Comparison of ENCODE assay signal across 25 mouse cellular contexts in the genomic region with DNA sequence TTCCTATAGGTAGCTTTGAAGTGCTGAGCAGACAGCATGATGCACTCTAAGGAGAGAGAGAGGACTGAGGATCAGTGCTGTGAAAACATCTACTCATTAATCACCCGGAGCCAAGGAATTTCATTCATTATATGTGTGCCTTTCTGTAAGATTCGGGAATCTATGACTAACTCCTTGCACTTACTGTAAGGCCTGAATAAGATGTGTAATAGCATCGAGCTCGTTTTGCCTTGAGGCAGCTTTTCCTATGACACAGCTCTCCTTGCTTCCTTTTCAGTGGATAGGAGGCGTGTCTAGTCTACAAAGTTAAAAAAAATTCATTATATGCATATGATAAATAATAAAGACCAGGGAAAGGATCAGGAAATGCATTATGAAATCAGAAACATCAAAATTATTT. TPM values are rescaled to one million over a fixed set of nuclear protein-coding genes. Genes with fewer than 3 reads are reported as not detected.
DNase-seq lines count a peak whose midpoint lies in the region; ATAC-seq and TF ChIP-seq lines count a peak whose summit lies in the region.
"Had no signal": no experiment of that assay in that cellular context is flagged by ENCODE, and none has a peak within 500 bp of the region (broad histone marks: within the 10 kb centered on the region; RNA-seq: fewer than 3 reads in every experiment).

No protein-coding gene starts in this region.

- no peaks in the 10 kb centered on the region for H3K36me3 ChIP-seq in stomach, postnatal 0 days (ENCODE audit: control insufficient read depth, insufficient read depth, low read length)
- H3K36me3 ChIP-seq: embryonic facial prominence, embryonic 10.5 days; embryonic facial prominence, embryonic 12.5 days; forebrain, embryonic 10.5 days; forebrain, embryonic 12.5 days; G1E had no signal

- peak; percentile 36 for DNase-seq in 3134 (ENCODE audit: extremely low read depth, insufficient read length, low spot score)
- DNase-seq in NIH3T3 (ENCODE audit: low read depth): peak; percentile 77
- DNase-seq in stomach, postnatal 0 days (ENCODE audit: low spot score): no peak
- no peak for DNase-seq in neural tube, embryonic 10.5 days (ENCODE audit: extremely low spot score, low spot score)
- DNase-seq: adrenal gland, adult 8-10 months; adrenal gland, postnatal 14 days; adrenal gland, postnatal 36 days; B cell, adult 2 months; cerebellum, adult 11-12 months; cerebellum, adult 2 months; cerebellum, adult 9-10 months; cerebellum, postnatal 10 days; cerebellum, postnatal 25 days had no signal

- peaks cover 5% of the 10 kb centered on the region for H3K4me1 ChIP-seq in embryonic fibroblast, embryonic 13.5 days (ENCODE audit: control insufficient read depth, insufficient read depth, low read length)
- H3K4me1 ChIP-seq in stomach, postnatal 0 days (replicated peaks; ENCODE audit: control insufficient read depth, insufficient read depth): no peaks in the 10 kb centered on the region
- H3K4me1 ChIP-seq: embryonic facial prominence, embryonic 10.5 days; embryonic facial prominence, embryonic 12.5 days; forebrain, embryonic 10.5 days; forebrain, embryonic 12.5 days had no signal

- no peak for TF ChIP-seq EP300 in stomach, postnatal 0 days (optimal IDR thresholded peaks at IDR 0.05)

- H3K9me3 ChIP-seq in stomach, postnatal 0 days (ENCODE audit: control insufficient read depth, low read length): no peaks in the 10 kb centered on the region
- H3K9me3 ChIP-seq: embryonic facial prominence, embryonic 10.5 days; embryonic facial prominence, embryonic 12.5 days; forebrain, embryonic 10.5 days; forebrain, embryonic 12.5 days had no signal

- no peak for TF ChIP-seq POLR2A in embryonic fibroblast, embryonic 13.5 days (IDR thresholded peaks at IDR 0.05; ENCODE audit: low read depth, low read length)

- no peak overlapping the region for H3K4me3 ChIP-seq in embryonic fibroblast, embryonic 13.5 days (ENCODE audit: insufficient read depth, low read length)
- H3K4me3 ChIP-seq in stomach, postnatal 0 days (ENCODE audit: low read depth, low read length): no peak overlapping the region
- H3K4me3 ChIP-seq: embryonic facial prominence, embryonic 10.5 days; embryonic facial prominence, embryonic 12.5 days; erythroblast, embryonic 14.5 days; forebrain, embryonic 10.5 days; forebrain, embryonic 12.5 days had no signal

- no peak overlapping the region for H3K9ac ChIP-seq in stomach, postnatal 0 days (ENCODE audit: low read length)
- H3K9ac ChIP-seq: embryonic facial prominence, embryonic 12.5 days; forebrain, embryonic 12.5 days had no signal

- H3K4me2 ChIP-seq in stomach, postnatal 0 days (replicated peaks; ENCODE audit: low read depth): no peak overlapping the region
- H3K4me2 ChIP-seq: embryonic facial prominence, embryonic 12.5 days; forebrain, embryonic 12.5 days had no signal

- no peaks in the 10 kb centered on the region for H3K27me3 ChIP-seq in stomach, postnatal 0 days (ENCODE audit: control insufficient read depth, insufficient read depth, low read length)
- H3K27me3 ChIP-seq: CH12.LX; embryonic facial prominence, embryonic 12.5 days; forebrain, embryonic 12.5 days had no signal

- ATAC-seq in stomach, postnatal 0 days (ENCODE audit: low FRiP score, low TSS enrichment): no peak; the same call in 1 of the 2 replicates
- ATAC-seq: activated CD4-positive, CD25-positive, alpha-beta regulatory T cell, adult 4 months; CD4-positive, CD25-positive, alpha-beta regulatory T cell, adult 4 months; forebrain, embryonic 14.5 days; forebrain, embryonic 16.5 days had no signal

- no peak for TF ChIP-seq CTCF in embryonic fibroblast, embryonic 13.5 days (IDR thresholded peaks at IDR 0.05; ENCODE audit: borderline replicate concordance, insufficient read depth, low read length)
- TF ChIP-seq CTCF in stomach, postnatal 0 days (IDR thresholded peaks at IDR 0.05; ENCODE audit: low read depth): no peak

- H3K27ac ChIP-seq in embryonic fibroblast, embryonic 13.5 days (ENCODE audit: insufficient read depth, low read length): peak overlapping the region; percentile 57
- H3K27ac ChIP-seq in stomach, postnatal 0 days (replicated peaks): no peak overlapping the region
- H3K27ac ChIP-seq: embryonic facial prominence, embryonic 10.5 days; embryonic facial prominence, embryonic 12.5 days; forebrain, embryonic 10.5 days; forebrain, embryonic 12.5 days had no signal

- 60% methylated on average over 5 of the region's 5 CpGs for WGBS in stomach, postnatal 0 days

RNA-seq across cellular contexts. Expression of a gene that starts 24.8 kb away (rescaled TPM):
- 175 and 227 TPM in 2 replicates for polyA plus RNA-seq in embryonic fibroblast, embryonic 13.5 days (2011; ENCODE audit: insufficient read length, low read depth, missing spikeins)
- polyA plus RNA-seq in stomach, postnatal 0 days (2015; fragmentation: Nextera tagmentation; extraction: Ambion mirVana): 41.5 and 47.6 TPM in 2 replicates
- polyA plus RNA-seq: erythroblast, embryonic 14.5 days; G1E had no signal

Comparison
In these comparisons a context has a peak if more than half of its experiments do, and no peak if none do; other contexts are left out.
1. DNase-seq: peak in 3134 (single experiment) and NIH3T3 (single experiment); none in stomach, postnatal 0 days (single experiment) and neural tube, embryonic 10.5 days (single experiment).